Mouse (Mus musculus) kidney, adult 9 months (tissue): Measurements from ENCODE around the gene Fam166b.

ENCODE experiments used
- DNase-seq: peaks from one replicate; pipeline ENCODE4 v3.0.0; 2022

Fam166b gene

GRCm38 (mm10) chr4:43428180-43428861 lies 613 bp downstream of the Fam166b start:
- DNase-seq = peak; percentile 52

- no peak for DNase-seq
Observed at GRCm38 (mm10) chr4:43427501-43428179, 1.3 kb downstream of the Fam166b start.

GRCm38 (mm10) chr4:43426487-43426886 lies 2.4 kb downstream of the Fam166b start:
- DNase-seq = no peak

- DNase-seq = no peak
Observed at GRCm38 (mm10) chr4:43425648-43426380, 3.1 kb downstream of the Fam166b start.

GRCm38 (mm10) chr4:43425197-43425596 lies 3.7 kb downstream of the Fam166b start:
- no peak for DNase-seq

- no peak for DNase-seq
Observed at GRCm38 (mm10) chr4:43424072-43424471, 4.9 kb downstream of the Fam166b start.

- DNase-seq = peak; percentile 90
Observed at GRCm38 (mm10) chr4:43423267-43423934, 5.5 kb downstream of the Fam166b start.

GRCm38 (mm10) chr4:43421632-43422240 lies 7.2 kb downstream of the Fam166b start:
- DNase-seq = no peak

GRCm38 (mm10) chr4:43420305-43420704 lies 8.6 kb downstream of the Fam166b start:
- DNase-seq = peak; percentile 91

GRCm38 (mm10) chr4:43419801-43420281 lies 9.1 kb downstream of the Fam166b start:
- DNase-seq = no peak

- peak; percentile 70 for DNase-seq
Observed at GRCm38 (mm10) chr4:43418973-43419656, 9.8 kb downstream of the Fam166b start.

GRCm38 (mm10) chr4:43418450-43418849 lies 10.5 kb downstream of the Fam166b start:
- DNase-seq = no peak

- DNase-seq = no peak
Observed at GRCm38 (mm10) chr4:43417269-43418062, 11.5 kb downstream of the Fam166b start.

- no peak for DNase-seq
Observed at GRCm38 (mm10) chr4:43416071-43416490, 12.9 kb downstream of the Fam166b start.

- no peak for DNase-seq
Observed at GRCm38 (mm10) chr4:43415221-43416070, 13.5 kb downstream of the Fam166b start.

- DNase-seq = no peak
Observed at GRCm38 (mm10) chr4:43414761-43415160, 14.2 kb downstream of the Fam166b start.

- DNase-seq = no peak
Observed at GRCm38 (mm10) chr4:43407071-43407920, 21.6 kb downstream of the Fam166b start.

- peak; percentile 82 for DNase-seq
Observed at GRCm38 (mm10) chr4:43406162-43406971, 22.6 kb downstream of the Fam166b start.
